Mouse (Mus musculus) layer of hippocampus, adult 9-10 months (tissue): ENCODE results near the gene Bgn.

ENCODE experiments used
- DNase-seq: peaks from one replicate; pipeline ENCODE4 v3.0.0; 2022; ENCODE audit warnings: low spot score

The Bgn gene

DNA sequence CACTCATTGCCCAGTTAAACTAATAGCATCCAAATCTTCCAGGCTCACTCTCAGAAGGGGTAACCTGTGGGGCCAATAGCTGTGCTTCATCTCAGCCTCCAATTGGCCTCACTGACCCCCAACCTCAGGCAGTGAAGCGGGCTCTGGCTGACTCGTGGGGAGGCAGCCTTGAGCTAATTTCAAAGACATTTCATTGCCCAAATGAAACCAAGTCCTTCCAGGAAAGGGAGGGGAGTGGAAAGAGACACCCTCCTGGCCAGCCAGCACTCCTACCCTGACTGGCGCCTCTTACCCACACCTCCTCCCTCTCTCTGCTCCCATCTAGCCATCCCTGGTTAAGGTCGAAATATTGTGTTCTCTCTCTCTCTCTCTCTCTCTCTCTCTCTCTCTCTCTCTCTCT, 6.8 kb downstream of the Bgn start:
- no peak for DNase-seq

DNA sequence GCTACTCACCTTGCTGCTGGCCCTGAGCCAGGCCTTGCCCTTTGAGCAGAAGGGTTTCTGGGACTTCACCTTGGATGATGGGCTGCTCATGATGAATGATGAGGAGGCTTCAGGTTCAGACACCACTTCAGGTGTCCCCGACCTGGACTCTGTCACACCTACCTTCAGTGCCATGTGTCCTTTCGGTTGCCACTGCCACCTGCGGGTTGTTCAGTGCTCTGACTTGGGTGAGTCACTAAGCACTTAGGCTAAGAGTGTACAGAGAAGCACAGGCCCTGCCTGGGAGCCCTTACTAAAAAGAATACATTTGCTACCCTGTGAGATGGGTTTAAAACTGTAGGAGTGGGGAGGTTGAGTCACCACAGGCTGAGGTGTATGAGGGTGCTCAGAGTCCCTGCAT, 7.4 kb downstream of the Bgn start:
- DNase-seq: no peak

DNA sequence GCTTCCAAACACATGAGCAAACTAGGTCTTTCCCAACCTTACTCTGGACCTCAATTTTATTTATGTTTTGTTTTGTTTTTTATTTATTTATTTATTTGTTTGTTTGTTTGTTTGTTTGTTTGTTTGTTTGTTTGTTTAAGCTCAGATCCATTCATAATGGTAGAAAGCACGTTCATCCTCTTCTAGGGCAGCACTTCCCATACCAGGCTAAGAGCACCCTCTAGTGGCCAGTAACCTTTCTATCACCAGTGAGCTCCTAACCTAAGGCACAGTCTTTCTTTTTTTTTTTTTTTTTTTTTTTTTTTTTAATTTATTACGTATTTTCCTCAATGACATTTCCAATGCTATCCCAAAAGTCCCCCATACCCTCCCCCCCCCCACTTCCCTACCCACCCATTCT, 10.2 kb downstream of the Bgn start:
- peak; percentile 46 for DNase-seq

DNA sequence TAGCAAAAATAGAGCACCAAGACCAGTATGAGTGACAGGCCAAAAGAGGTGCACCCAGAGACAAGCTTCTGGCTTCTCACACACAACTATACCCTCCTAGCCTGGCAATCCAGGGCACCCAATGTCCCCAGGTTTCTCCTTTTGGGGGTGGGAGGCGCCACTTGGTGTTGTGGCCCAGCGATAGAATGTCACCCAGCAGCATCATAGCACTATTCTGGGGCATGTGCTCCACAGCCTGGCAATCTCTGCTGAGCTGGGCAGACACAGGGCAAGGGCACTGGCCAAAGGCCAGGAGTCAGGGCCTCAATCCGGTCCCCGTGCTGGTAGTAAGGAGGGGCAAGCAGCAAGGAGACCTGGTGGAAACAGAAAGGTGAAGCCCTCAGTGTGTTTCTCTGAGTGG, 13.3 kb downstream of the Bgn start:
- DNase-seq: no peak

DNA sequence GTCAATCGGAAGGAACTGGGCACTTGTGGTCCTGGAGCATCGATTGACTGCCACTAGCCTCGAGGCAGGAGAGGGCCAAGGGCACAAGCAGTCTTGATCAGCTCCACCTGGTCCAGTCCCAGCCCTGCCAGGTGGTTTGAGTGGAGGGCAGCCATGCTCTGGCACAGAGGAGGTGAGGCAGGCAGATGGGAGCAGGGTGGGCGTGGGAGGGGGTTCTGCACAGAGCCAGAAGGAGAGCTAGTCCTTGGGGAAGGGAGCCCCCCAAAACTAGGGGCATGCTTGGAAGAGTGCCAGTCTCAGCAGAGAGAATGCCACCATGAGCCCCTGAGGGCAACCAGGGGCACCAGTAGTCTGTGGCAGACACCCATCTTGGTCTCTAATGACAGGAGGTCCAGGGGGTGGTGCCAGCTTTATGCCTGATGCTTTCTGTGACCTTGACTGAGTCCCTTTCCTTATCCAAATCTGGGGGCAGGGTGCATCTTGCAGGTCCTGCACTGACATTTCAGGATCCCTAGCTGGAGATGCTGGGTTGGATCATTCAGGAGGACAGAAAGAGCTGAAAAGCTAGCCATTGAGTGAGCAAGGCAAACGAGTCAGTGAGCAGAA, 21.8 kb downstream of the Bgn start:
- DNase-seq: no peak

DNA sequence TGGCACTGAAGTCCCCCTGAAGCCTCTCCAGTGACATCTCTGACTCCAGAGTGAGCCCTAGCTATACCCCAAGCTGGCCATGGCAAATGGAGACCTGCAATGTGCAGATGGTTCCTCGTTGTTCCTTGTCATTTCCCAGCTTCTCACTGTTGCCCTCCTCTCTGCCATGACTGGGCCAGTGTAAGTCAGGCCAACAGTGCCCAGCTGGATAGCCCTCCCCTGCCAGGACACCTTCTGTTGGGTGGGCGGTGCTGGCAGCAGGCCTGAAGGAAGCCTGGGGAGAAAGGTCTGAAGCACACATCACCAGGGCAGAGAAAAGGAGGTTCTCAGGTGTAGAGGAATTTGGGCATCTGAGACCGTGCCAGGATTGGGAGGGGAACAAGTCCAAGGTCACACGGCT, 23.2 kb downstream of the Bgn start:
- DNase-seq: no peak

DNA sequence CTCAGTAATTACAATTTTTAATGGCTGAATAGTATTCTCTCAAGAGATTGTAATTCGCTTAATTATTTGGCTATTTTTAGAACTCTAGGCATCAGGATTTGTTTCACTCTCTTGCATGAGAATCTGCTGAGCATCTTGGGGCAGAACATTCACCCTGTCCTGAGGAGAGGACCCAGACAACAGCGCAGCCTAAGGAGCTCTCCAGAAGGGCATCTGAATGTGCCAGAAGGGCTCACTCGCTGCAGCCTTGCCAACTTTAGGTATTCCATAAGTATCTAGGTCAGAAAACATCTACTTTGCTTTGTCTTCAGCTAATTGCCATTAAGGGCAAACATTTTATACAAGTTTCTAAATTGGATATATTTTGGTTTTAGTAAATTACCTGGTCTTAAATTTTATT, 25.8 kb downstream of the Bgn start:
- DNase-seq: no peak

DNA sequence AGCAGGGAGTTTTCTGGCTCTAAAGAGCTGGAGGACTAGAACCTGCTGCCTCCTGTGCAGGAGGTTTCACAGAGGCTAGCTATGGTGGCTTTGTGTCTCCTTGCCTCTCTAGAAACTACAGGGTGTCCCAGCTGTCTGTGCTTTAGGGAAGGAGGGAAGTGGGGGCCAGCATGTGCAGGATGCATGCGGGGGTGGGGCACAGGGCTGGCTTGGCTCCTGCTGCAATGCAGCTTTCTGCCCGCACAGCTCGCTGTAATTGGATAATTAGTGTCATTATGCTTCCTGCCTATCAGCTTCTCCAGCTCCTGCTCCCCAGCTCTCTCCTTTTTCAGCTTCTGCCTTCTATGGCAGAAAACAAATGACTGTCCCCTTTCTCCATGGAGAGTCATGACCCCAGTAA, 29.5 kb downstream of the Bgn start:
- DNase-seq: no peak

DNA sequence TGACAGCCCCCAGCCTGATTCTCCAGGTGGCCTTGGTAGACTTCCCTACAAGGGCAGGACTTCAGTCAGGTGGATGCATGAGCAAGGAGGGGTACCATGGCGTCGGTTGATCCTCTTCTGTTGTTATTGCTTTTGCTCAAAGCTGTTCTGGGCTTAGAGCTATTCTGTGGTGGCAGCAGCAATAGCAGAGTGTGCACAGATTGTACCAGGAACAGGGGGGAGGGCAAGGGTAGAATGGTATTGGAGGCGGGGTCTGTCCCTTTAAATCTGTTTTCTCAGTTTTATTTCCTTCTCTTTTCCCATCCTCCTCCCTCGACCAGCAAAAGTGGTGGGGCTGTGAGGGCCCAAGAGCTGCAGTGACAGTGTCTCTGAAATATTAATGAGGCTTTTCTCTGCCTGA, 33.2 kb downstream of the Bgn start:
- no peak for DNase-seq

DNA sequence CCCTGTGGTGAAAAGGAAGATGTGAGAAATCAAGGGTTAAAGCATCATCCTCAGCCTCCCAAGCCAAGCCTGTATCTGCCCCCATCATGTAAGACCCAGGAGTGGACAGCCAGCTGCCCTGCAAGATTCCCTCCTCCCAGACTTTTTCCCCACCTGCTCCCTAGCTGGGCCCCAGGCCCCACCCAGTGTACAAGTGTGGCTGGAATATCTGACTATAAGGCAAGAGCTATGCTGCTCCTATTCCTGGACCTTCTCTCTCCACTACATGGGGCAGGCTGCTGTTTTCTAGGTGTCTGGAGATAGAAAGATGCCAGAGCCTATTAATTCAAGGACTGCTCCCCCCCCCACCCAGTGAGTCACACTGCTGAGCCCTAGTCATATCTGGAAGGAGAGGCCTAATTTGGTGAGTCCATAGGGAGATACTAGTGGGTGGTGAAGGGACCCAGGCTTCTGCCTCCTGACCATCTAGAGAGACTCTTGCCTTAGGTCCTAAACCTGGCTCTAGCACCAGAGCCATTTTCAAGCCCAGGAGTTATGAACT, 33.7 kb downstream of the Bgn start:
- no peak for DNase-seq

DNA sequence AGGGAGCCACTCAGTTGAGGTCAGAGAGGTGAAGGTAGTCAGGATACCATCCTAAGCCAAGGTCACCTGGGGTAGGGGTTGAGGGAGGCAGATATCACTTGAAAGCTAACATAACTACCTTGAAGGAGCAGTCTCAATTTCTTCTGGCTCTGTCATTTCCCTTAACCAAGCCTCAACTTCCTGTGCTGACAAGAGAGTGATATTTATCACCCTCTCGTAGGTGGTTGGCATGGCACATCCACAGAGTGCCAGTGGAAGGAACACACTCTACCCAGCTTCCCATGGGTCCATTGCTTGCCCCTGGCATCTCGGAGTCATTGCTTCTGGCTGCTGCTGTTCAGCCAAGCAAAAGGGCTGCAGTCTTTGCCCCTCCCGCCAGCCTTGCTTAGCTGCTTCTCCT, 37.3 kb downstream of the Bgn start:
- no peak for DNase-seq

DNA sequence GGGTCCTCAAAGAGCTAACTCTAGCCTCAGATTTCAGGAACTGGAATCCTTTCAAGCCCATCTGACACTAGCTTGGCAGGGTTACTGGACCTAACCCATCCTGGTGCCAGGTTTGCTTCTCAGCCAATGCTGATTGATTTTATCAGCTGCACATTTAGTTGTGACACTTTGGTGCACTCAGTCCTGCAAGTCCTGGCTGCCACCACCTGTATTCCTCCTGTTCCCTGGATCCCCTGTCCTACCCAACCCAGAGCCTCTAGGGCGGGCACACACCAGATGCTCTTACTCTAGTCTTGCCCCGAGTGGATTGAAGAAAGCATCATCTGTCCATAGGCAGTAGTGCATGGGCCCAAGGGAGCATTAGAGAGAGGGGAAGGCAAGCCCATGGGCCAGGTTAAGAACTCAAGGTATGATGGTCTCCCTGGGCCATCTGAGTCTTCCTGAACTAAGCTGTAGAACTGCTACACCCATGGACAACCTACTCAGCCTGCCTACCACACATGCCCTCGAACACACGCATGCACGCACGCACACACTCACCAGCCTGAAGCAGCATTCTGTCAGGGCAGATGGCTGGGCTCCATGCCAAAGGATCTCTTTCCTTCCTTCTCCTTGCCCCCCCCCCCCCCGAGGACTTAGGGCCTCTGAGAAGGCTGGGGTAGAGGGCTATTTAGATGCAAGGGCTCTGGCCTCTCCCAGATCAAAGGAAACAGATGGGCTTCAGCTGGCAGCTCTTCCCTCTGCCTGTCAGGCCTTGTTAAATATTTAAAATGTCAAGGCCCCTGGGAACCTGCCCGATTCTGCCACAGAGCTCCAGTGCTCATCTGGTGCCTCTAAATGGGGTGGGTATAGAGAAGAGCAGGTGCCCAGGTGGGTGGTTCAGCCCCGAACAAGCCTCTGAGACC, 41.2 kb downstream of the Bgn start:
- no peak for DNase-seq

DNA sequence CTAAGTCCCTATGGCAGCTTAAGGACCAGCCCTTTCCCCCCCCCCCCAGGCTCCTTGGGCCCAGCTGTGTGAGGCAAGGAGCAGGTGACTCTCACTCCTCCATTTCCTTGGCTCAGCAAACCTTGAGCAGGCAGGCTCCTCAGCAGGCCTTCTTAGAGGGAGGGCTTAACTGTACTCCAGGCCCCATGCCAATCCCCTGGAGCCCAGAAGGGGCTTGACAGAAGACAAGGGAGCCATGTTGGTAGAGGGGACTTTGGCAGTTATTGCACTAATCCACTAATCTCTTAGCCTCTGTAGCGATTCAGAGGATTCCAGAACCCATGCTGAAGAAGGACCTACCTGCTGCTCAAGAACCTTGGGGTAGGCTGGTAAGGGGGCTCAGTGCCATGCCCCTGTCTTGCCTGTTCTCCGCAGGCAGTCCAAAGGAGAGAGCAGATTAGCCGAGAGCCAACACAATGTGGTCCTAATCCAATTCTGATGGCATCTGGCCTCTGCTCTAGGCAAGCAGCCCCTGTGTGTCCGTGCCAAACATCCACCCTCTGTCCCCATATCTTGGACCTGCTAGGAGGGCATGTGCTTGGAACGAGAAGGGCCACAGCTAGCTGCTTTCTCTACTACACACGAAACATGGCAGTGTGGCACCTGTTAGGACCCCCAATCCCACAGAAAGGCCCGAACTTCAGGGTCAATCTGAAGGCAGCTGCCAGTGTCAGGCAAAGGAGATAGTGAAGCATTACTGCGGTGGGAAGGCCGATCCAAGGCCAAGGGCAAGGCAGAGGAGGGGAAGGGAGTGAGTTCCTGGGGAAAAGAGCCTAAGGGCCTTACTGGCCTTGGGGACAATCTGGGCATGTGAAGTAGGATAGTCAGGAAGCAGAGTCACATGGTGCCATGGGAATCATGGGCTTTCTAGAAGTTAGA, 42.1 kb downstream of the Bgn start:
- DNase-seq: no peak

DNA sequence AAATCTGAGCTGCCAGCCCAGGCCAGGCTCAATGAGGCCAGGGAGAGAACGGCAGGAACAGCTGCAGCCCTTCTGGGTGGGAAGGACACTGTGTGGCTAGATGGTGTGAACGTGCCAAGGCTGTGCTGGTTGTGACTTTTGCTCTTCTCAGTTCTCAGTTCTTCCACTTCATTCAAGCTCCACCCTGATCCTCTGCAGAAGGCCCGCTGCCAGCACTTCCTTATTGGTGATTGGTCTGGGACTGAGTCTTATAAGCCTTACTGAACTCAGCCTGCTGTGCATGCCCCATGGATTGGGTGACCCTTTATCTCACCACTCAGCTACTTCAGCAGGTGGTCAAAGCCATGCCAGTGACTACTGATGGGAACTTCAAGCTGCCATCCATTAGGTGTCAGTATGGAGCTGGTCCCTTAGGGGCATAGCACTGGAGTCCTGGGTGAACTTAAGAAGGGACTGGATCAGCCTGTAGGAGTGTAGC, 43.0 kb downstream of the Bgn start:
- no peak for DNase-seq

DNA sequence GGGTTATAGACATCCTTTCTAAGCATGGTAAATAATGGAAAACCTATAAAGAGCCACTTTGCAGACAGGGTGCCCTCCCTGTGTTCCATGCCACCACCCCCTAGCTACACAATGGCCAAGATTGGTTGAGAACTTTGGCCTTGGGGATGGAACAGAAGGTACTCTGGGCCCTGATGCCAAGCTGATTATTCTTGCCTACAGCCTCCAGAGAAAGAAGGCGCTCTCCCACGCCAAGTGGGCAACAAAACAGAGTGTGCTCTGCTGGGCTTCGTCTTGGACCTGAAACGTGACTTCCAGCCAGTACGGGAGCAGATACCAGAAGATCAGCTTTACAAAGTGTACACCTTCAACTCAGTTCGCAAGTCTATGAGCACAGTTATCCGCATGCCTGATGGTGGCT, 54.5 kb downstream of the Bgn start:
- DNase-seq: no peak

DNA sequence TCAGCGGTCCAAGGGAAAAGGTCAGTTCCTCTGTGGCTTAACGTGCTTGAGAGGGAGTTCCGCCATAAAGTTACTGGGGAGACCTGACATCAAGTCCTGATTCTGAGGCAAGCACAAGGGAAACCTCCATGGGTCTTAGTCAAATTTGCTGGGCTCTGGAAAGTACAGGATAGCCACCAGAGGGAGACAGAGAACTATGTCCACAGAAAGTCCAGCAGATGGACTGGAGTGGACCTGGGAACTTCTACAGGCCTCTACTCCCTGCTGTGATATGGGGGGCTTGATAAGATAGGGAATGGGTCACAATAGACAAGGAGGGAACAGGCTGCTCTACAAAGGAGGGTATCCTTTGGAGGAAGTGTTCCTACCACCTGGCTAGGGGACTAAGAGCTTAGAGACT, 59.9 kb downstream of the Bgn start:
- DNase-seq: no peak
